Mouse (Mus musculus) mouse trophoblast stem cell (cell line): ENCODE results near the gene Fermt3.
"Not testable (repeated sequence)": the region's sequence is repeated elsewhere in the genome, so short reads cannot be mapped to it uniquely, and the experiment has no call there.

Experiments used
- in situ Hi-C, 2 experiments: fragments of 300-500 bp; cut with MseI, MboI; formaldehyde crosslinking; loops; 2 replicates in 1 of 2; 3 replicates in 1 of 2; pipeline ENCODE4 v1.15.1; 2025

Fermt3 gene

GRCm38 (mm10) chr19:6992011-6992858 is 27.0 kb downstream of the Fermt3 start, which contains the start of gene Dnajc4:
Gene Dnajc4 (minus strand): TSS chr19:6992572.
- in situ Hi-C loops, result no loop called here

- in situ Hi-C loops, result not testable (repeated sequence)
Observed at GRCm38 (mm10) chr19:6991166-6991565, 28.1 kb downstream of the Fermt3 start.

GRCm38 (mm10) chr19:6990712-6991111 is 28.6 kb downstream of the Fermt3 start:
- in situ Hi-C loops, result no loop called here

GRCm38 (mm10) chr19:6989251-6989650 is 30.0 kb downstream of the Fermt3 start:
- in situ Hi-C loops, result no loop called here

GRCm38 (mm10) chr19:6987904-6988285 is 31.4 kb downstream of the Fermt3 start:
- in situ Hi-C loops, result no loop called here

GRCm38 (mm10) chr19:6987061-6987903 is 32.0 kb downstream of the Fermt3 start, which contains the start of gene Vegfb:
Gene Vegfb (minus strand): TSS chr19:6987651.
- in situ Hi-C loops, result no loop called here

- in situ Hi-C loops, result no loop called here
Observed at GRCm38 (mm10) chr19:6985951-6986708, 33.1 kb downstream of the Fermt3 start.

- in situ Hi-C loops, result no loop called here
Observed at GRCm38 (mm10) chr19:6985300-6985699, 34.0 kb downstream of the Fermt3 start.

- in situ Hi-C loops, result no loop called here
Observed at GRCm38 (mm10) chr19:6983621-6984020, 35.6 kb downstream of the Fermt3 start.

GRCm38 (mm10) chr19:6981465-6981864 is 37.8 kb downstream of the Fermt3 start:
- in situ Hi-C loops, result no loop called here

- in situ Hi-C loops, result no loop called here
Observed at GRCm38 (mm10) chr19:6980381-6981093, 38.7 kb downstream of the Fermt3 start, which contains the start of gene Fkbp2. Gene Fkbp2 (minus strand): TSS chr19:6980501.

- in situ Hi-C loops, result no loop called here
Observed at GRCm38 (mm10) chr19:6979486-6980380, 39.5 kb downstream of the Fermt3 start.

- in situ Hi-C loops, result no loop called here
Observed at GRCm38 (mm10) chr19:6979001-6979479, 40.2 kb downstream of the Fermt3 start.

- in situ Hi-C loops, result no loop called here
Observed at GRCm38 (mm10) chr19:6978639-6978974, 40.7 kb downstream of the Fermt3 start.

- in situ Hi-C loops, result no loop called here
Observed at GRCm38 (mm10) chr19:6977759-6978638, 41.3 kb downstream of the Fermt3 start.

- in situ Hi-C loops, result no loop called here
Observed at GRCm38 (mm10) chr19:6975537-6976521, 43.4 kb downstream of the Fermt3 start, which contains the start of gene Plcb3. Gene Plcb3 (minus strand): TSS chr19:6976470.
